Mouse (Mus musculus): ENCODE results near the gene Adam19. TPM values are rescaled to one million over a fixed set of nuclear protein-coding genes. Genes with fewer than 3 reads are reported as not detected.
A peak's percentile ranks its signal among the peaks of the same experiment; 100 is the strongest.

Gene Adam19
- total RNA-seq, 4 experiments from 2014 or later = 1.7 to 5.9 (median 3.8) TPM

DNA sequence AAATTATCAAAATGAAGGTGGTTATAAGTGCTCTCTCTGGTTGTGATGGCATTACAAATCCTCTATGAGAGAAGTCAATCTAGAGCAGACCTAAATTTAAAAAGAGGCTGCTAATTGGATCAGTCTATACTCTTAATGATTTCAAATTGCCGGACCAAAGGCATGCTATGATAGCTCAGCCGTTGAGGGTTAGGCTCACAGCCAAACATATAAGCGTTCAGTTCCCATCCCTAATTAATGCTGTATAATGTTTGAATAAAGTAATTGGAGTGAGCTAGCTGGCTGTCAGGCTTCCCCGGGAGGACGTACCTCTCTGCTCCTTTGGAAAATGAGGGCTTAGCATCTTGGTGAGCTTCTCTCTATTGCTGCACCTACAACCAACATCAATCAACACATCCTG lies 53.4 kb downstream of the Adam19 start:
- no peak for DNase-seq

DNA sequence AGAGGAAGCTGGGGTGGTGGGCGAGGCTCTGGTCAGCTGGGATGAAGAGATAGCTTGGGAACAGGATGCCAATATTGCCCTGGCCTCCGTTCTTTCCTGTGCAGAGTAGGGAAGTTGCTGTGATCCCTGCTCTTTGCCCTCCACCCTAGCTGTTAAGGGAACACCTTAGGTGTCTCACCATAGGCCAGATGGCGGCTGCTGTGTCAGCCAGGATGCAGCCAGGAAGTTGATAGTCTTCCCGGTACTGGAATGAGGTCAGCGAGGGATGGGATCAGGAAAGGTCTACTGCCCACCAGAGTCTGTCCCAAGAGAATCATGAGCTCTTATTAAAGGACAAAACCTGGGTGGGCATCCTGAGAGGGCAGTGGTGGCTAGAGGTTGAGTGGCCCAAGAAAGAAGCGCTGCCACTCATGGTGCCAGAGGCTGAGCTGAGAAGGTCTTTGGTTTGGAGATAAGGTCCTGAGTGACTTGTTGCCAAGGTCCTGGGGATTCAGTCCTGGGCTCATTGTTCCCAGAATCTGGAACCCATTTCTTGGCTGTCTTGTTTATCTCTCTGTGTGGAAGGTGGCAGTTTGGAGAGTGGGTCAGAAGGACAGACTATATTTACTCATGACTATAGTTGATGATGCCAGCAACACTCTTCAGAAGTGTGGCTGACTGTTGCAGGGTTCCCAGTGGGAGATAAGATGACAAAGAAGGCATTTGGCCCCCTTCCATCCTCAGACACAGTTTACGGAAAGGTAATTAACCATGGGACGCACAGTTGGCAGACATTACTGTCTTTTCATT lies 54.6 kb downstream of the Adam19 start:
- no peak for DNase-seq

DNA sequence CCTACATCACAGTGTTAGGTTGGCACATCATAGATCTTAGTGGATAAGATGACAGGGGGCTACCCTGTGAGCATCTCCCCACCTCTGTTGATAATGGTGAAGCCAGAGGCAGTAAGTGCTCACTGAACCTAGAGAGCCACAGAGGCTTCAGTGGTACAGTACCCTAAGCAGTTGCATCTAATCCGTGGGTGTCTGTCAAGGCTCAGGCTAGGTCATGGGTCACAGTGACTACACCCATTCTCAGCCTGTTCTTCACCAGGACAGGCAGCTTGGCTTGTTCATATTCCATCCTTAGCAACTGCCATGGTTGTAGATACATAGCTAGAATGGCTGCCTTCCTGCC lies 55.1 kb downstream of the Adam19 start:
- DNase-seq = no peak

DNA sequence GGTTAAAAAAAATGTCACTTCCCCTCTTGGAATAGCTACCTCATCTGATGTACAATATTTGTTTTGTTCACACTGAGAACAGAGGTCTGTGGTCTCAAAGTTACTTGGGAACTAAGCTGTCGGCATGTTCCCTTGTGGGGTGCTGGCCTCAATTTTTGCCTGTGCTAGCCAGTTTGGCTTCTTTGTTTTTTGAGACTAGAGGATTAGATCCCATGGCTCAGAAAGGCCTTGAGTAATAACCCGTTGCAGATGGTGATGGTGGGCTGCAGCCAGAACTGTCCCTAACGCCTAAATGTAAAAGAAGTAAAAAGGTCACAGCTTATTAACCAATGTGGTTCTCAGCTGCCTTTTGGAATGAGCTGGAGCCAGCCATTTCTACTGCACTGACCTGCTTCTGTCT lies 57.4 kb downstream of the Adam19 start:
- DNase-seq = no peak

DNA sequence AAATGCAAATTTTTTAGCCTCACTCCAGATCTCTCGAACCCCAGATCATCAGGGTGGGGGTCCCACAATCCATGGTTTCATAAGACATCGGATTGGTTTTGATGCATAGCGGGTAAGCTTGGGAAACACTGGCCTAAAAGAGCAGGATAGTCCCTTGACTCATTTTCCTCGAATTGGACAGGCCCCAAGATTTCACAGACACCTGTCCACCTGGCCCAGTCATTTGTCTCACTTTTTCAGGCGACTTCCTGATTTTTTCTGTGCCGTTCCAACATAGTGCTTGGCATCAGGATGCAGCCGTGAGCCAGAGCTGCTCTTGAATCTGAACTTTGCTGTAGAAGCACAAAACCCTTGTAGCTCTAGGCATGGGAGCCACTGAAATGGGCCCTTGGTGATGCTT lies 58.4 kb downstream of the Adam19 start:
- DNase-seq = no peak

DNA sequence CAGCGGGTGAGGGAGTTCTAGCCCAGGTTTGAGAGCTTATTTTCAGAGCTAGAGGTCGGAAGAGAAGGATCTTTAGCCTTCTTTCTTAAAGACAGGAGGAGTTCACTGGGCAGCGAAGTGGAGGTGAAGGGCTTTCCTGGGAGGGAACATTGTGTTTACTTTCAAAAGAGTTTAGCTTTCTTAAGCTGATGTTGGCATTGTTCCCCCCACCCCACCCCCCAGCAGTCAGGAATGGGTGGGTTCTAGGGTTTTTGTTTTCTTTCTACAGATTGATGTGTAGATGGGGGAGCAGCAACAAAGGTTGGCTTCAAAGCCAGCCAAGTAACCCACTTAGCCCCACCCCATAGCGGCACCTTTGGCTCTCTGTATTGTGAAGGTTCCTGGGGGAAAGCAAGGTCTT lies 59.2 kb downstream of the Adam19 start:
- no peak for DNase-seq

DNA sequence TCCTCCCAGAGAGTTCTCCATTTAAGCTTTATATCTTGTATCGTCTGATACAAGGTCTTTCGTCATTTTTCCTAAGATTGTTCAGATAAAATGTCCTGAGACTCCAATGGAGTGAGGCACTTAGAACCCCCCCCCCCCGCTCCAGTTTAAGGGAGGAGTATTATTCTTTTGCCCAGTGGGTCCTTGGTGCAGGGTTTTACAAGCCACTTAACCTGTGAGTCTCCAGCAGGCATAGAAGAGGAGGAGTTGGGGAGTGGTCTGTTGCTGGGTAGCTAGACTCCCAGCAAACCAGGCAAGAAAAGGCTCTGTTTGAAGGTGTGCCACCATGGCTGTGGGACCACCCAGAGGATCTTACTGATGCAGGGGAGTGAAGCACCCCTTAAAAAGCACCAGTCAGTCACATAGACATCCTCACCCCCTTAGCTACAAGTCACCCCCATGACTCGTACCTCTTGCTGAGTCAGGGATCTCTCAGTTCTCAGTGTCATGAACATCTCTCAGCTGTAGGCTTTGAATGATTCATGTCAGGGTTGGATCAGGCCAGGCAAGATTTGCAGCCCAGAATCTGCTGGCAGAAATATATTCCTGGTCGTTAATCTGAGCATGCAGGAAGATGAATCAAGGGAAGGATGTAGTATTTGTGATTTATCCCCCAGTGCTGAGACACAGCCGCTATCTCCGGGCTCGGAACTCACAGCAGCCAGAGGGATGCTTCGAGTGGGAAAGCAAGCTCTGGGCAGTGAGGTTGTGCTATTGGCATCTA lies 59.8 kb downstream of the Adam19 start:
- DNase-seq = peak; percentile 30

DNA sequence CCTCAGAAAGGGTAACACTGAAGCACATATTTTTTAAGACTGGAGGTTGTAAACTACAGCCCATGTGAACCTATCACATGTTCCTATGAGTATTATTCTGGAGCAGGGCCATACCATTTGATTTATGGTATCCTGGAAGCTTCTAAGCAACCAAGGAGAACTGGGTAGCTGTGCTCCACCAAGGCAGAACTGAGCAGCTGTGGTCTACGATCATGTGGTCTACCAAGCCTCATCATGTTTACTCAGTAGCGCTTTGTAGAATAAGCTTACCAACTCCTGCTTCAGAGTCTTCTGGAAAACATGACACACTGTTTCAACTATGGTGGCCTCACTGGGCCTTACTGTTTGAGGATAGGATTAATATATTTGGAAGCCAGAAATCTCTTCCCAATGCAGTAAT lies 60.7 kb downstream of the Adam19 start:
- DNase-seq = no peak

DNA sequence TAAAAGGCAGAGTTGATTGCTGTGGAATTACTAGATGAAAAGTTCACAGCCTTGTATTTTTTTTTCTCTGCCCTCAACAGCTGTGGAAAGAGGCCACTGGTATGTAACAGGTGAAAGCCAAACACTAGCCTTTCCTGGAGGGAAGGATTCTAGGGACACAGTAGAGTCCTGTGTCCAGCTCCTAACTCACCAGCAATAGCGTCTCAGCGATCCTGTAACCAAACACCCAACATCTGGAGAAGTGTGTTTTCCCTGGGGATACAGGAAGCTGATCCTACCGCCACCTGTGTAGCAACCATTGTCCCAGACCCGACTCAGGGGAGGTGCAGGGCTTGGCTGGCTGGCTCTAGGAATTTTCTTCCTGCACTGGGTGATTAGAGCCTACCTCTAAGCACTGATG lies 63.8 kb downstream of the Adam19 start:
- no peak for DNase-seq

DNA sequence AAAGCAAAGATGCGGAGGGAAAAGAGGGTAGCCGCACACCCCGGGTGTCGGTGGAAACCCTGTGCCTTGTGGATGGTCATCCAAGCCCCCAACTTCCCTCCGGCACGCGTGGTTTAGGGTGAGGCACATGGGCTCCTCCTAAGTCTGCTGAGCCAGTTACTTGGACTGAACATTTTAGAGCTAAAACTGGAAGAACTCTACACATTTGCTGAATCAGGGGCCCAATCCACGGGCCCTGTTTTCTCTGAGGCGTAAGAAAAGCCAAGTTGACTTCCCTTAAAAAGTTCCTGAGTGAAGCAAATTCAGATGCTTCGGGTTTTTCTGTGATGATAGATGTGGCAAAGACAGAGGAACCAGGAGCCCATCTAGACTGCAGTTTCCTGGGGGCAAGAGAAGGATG lies 64.3 kb downstream of the Adam19 start:
- DNase-seq = no peak

DNA sequence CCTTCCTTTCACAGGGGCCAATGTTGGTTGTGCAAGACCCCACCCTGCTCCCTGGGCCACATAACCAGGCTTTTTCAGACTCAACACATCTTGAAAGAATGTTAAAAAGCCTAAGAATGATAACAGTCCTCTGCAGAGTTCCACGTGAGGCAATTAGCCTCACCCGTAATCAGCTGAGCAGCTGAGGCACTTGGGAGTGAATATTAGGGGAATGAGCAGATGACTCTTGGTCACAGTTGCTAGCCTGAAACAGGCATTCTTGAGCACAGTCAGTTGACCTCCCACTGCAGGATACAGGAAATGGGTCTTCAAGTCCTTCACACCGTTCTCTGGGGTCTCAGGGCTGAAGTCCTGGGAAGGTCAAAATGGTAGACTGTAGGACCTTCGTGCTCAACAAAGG lies 65.9 kb downstream of the Adam19 start:
- no peak for DNase-seq

DNA sequence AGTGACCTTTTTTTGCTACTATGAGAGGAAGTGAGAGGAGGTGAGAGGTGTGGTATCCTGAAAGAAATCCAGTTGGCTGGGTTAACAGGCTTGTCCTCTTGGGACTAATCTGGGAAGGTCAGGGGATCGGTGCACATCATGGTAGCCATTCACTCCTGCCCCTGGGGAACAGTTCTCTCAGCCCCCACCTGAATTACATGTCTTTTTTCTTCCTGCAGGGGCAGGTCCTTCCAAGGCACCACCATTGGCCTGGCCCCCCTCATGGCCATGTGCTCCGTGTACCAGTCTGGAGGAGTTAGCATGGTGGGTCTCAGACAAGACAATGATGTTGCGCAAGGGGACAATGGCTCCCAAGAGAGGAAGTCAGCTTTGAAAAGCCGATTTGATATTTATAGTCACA lies 67.1 kb downstream of the Adam19 start:
- DNase-seq = no peak

DNA sequence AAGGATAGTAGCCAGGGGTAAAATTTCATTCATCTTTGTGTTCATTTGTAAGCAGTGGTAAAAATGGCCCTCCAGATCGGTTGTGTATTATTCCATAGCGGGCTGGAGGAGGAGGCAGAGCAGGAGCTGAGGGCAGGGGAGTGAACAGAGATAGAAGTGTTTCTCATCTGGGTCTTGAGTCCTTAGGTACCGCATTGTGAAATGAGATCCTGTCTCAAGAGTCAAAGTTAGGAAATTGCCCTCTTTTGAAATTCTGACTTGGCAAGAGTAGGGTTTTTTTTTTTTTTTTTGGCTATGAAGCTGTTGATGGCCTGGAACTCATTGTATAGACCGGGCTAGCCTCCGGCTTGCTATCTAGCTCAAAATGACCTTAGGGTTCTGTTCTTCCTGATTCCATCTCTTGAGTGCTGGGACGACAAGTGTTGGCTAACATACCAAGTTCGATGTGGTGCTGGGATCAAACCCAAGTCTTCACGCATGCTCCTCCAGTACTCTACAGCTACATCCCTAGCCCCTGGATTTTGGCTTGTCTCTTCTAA lies 67.6 kb downstream of the Adam19 start:
- no peak for DNase-seq

DNA sequence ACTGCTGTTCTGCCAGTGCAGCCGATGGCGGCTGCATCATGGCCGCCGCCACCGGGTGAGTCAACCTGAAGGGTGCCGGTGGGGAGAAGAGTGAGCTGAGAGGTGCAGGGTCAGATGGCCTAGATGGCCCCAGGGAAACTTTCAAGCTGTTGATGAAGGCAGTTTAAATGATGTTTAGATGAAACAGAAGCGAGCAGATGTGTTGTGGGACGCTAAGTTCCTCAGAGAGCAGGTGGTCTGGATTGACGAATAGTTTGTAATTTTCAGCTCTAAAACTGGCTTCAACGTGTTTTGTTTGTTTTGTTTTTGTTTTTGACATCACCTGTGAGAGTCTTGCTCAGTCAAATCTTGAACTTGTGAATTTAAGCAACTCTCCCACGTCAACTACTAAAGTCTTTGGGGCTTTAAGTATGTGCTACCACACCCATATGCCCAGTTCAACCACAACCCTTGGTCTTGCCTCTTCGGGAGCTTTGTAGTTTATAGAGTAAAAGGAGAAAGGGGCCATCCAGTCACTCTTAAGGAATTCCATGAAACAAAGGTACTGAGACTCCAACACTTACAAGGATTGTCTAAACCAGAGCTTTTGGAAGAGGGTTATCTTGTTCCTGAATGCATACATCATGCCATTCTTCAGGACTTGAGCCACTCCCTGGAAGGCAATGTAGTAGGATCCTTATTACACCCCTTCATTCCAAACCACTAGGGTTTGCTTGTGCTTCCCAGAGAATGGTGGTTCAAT lies 69.5 kb downstream of the Adam19 start:
- DNase-seq = no peak

DNA sequence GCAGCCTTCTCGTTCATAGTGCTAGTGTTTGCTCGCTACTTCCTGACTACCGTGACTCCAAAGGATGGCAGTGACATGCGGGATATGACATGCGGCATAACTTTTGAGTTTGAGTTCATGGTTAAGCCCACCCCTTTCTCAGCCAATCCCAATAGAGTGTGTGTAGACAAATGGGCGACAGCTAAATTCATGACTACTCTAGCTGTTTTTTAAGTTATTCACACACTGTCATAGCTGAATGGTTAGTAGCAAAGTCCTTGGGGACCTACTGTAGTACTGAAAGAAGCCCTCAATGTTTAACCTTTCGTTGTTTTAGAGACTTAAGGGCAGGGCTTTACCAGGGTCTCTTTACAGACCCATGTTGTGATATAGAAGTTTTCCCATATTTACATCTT lies 70.0 kb downstream of the Adam19 start:
- DNase-seq = no peak

DNA sequence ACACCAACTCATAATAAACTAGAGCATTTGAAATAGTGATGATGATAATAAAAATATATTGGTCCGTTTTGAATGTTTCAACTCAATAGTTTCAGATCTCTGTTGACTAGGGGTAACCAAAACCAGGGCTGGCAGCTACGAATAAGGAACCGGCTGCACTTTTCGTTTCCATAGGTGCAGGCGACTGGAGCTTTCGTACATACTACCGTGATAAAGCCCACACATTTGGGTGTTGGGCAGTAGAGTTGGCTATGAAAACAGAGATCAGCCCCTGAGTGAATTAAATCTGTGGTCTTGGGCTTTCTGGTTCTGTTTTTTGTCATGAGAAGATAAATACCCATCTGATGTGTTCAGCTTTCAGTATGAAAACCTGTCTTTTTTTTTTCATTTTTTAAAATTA lies 70.5 kb downstream of the Adam19 start:
- no peak for DNase-seq

DNA sequence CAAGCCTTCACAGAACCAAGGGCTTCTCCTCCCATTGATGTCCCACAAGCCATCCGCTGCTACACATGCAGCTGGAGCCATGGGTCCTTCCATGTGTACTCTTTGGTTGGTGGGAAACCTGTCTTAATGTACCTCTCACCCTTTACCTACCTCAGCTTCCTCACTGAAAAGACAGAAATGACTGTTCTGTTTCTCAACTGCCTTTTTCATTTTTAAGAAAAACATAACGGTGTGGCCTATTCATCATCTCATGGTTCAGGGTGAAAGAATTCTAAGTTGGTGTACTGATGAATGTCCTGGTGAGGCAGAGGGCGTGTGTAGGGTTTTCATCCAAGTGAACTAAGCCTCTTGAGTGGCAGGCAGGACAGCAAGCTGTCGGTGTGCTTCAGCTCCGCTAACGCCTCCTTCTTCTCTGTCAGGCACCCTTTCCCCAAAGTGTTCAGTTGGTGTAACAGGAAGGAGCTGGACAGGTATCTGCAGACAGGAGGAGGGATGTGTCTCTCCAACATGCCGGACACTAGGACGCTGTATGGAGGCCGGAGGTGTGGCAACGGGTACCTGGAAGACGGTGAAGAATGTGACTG lies 71.1 kb downstream of the Adam19 start:
- no peak for DNase-seq

DNA sequence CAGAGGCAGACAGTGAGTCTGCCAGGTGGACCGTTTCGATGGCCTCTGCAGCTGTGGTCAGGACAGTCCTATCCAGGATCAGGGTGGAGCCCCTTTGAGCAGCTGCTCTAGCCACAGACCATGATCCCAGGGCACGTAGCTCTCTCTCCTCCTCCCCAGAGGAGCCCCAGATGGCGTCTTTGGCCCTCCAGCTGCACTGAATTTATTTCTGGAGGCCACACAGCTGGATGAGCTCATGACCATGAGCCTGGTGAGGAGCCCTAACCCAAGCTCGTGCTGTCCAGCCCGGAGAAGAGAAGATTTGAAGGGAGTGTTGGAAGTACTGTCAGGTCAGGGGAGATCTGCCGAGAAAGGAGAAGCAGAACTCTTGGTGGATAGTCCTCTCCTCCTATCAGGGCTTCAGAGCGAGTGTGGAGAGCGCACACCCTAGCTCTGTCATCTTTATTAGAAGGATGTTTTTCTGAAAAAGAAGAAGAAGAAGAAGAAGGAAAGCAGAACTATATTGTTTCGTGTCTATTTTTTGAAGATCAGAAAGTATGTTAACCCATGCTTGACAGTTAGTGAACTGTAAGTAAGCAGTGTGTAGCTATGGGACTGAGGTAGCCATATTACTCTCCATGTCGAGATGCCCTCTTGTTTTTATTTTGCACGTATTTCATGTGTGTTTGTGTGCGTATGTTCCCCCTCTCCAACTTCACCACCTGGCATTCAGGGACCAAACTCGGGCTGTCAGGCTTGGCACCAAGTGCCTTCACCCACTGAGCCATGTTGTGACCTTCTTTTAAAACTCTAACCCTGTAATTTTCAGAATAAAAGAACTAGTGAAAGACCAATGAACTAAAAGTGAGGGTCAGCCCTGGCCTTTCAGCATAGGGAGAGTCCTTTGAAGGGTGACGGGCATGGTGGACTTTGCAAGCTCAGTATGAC lies 72.1 kb downstream of the Adam19 start:
- DNase-seq = no peak

DNA sequence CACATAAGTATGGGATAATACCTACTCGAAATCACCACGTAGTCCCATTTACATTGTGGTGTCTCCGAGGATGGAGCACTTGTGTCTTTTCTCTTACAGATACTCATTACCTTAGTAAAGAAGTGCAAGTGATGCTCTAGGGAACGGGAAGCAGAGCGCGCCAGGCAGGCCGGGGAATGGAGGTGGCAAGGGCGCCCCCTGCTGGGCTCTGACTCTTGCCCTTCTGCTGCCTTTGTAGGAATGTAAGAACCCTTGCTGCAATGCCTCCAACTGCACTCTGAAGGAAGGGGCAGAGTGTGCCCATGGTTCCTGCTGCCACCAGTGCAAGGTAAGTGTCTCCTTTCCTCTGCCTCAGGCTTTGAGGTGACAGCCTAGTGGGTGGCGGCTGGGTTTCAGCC lies 72.8 kb downstream of the Adam19 start:
- DNase-seq = peak; percentile 53

DNA sequence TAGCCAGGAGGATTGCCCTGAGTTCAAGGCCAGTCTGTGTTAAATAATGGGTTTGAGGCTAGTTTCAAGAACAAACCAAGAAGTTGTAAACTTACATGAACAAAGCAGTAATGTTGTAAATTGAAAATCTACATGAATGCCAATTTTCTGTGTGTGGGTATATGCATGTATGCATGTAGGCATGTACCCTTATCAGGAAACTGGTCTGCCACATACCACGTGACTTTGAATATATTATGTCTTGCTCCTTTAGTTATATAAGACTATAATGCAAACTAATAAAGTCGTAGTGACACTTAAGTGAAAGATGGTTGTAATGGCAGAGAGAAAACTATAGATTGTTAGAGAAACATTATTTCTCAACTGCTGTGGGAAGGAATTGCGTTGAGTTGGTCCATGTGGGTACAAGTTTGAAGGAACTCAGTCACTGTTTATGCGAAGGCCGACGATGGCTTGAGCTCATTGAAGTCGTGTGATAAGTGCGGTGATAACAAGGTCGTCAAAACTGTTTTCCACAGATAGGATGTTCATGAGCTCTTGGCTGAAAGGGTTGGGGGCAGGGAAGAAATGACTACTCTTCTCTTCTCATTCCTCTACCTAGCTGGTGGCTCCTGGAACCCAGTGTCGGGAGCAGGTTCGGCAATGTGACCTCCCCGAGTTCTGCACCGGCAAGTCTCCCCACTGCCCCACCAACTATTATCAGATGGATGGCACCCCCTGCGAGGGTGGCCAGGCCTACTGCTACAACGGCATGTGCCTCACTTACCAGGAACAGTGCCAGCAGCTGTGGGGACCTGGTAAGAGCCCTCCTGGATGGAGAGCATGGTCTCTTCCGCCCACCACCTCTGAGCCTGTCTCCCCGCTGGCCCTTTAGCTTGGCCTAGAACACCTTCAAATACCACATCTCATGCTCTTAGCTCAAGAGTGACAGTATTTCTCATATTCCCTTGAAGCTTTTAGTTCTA lies 75.5 kb downstream of the Adam19 start:
- DNase-seq = no peak

DNA sequence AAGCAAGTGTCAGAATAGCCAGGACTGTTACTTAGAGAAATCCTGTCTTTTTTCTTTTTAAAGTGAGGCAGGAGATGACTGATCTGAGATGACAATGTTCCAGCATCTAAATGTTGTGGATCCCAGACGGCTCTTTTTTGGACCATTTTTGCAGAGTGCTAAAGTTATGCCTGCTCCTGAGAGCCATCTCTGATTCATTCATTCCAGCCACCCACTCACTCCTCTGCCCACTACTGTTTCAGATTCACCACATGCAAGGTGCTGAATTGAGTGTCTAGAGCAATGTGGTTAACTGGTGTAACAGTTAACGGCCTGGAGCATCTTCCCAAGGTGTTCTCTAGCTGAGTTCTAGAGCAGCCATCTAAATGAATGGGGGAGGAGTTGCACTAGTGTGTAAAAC lies 79.1 kb downstream of the Adam19 start:
- DNase-seq = no peak

Data from adrenal gland, adult 8-10 months (tissue).